Mouse (Mus musculus): ENCODE data around the gene Slc37a1.
"Not testable (repeated sequence)": the region's sequence is repeated elsewhere in the genome, so short reads cannot be mapped to it uniquely, and the experiment has no call there.

DNA sequence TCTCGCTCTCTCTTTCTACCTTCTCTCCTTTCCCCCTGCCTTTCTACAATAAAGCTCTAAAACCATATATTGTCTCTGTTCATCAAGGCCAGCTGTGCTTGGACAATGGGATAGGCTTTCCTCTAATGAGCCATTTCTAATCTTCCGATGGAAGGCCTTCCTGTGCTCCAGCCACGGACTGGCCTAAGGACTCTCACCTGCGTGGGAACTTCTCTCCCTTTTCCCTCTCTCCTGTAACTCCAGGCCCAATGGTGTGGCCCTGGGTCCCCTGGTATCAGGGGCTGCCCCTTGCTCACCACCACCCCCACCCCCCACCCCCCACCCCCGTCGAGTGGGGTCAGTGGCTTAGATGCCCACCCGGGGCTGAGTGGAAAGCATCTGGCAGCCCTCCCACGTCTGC is 15.9 kb upstream of the Slc37a1 start:
- not testable (repeated sequence) for TF ChIP-seq POLR2A (IDR thresholded peaks at IDR 0.05; ENCODE audit: control insufficient read depth, extremely low read depth, insufficient read depth, low read length, poor library complexity); CTCF (IDR thresholded peaks at IDR 0.05; ENCODE audit: borderline replicate concordance, control insufficient read depth, extremely low read depth, insufficient read depth, low read length, poor library complexity)

Measured in thymus, adult 2 months (tissue).